Mouse (Mus musculus) ES-E14 (cell line): ENCODE measurements at regions not wholly inside any gene's neighbourhood (a gene's known extent, or its start where the extent isn't known, plus 50 kb on each side); places are given as distances from the start of the nearest gene placed in this dataset.

Source experiments
- CHD2 ChIP-seq: IDR thresholded peaks from 2 replicates; pipeline ENCODE4 v1.6.1; 2014; ENCODE audit warnings: mild to moderate bottlenecking, low read depth, low read length, inconsistent platforms
- HCFC1 ChIP-seq: IDR thresholded peaks from 2 replicates; pipeline ENCODE4 v1.6.1; 2012; ENCODE audit warnings: low read length, inconsistent platforms, borderline replicate concordance; ENCODE audit not compliant: insufficient read depth
- MAFK ChIP-seq: IDR thresholded peaks from 2 replicates; pipeline ENCODE4 v1.6.1; 2014; ENCODE audit warnings: mild to moderate bottlenecking, low read depth, low read length, inconsistent platforms; ENCODE audit not compliant: insufficient read depth
- ZC3H11A ChIP-seq: IDR thresholded peaks from 2 replicates; pipeline ENCODE4 v1.6.1; 2012; ENCODE audit warnings: low read depth, mild to moderate bottlenecking, inconsistent platforms, low read length, borderline replicate concordance
- ZNF384 ChIP-seq: IDR thresholded peaks from 2 replicates; pipeline ENCODE4 v1.6.1; 2012; ENCODE audit warnings: low read depth, low read length, inconsistent platforms

DNA sequence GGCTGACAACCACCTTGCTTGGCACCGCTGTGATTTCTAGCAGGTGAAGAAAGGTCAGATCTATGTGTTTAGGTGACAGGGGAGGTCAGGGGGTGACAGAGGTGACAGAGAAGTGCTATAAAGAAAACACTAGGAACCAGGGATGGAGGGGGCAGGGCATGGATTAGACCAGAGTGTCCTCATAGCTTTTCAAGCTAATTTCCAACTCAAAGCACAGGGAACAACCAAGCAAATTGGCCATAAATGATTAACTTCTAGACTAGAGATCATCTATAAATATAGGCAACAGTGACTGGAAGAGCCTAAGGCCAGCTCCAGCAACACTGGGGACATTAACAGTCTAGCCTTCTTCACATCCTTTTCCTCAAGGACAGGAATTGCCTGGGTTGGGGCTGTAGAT lies 72.9 kb upstream of the Dapk1 start:
- TF ChIP-seq ZC3H11A = no peak
- no peak for TF ChIP-seq ZNF384
- TF ChIP-seq MAFK = no peak
- TF ChIP-seq CHD2 = no peak
- TF ChIP-seq HCFC1 = no peak
